Mouse (Mus musculus): Measurements from ENCODE around the gene Creb3l1.

The Creb3l1 gene

GRCm38 (mm10) chr2:91944170-91944950 is 79.9 kb downstream of the Creb3l1 start:
- peak; percentile 85 for DNase-seq (ENCODE audit: low spot score)

GRCm38 (mm10) chr2:91942356-91942755 is 81.9 kb downstream of the Creb3l1 start:
- no peak for DNase-seq (ENCODE audit: low spot score)

- no peak for DNase-seq (ENCODE audit: low spot score)
Observed at GRCm38 (mm10) chr2:91939303-91939935, 84.9 kb downstream of the Creb3l1 start.

- no peak for DNase-seq (ENCODE audit: low spot score)
Observed at GRCm38 (mm10) chr2:91936154-91936553, 88.1 kb downstream of the Creb3l1 start.

- DNase-seq (ENCODE audit: low spot score) = no peak
Observed at GRCm38 (mm10) chr2:91934826-91935525, 89.3 kb downstream of the Creb3l1 start.

GRCm38 (mm10) chr2:91934016-91934415 is 90.3 kb downstream of the Creb3l1 start:
- DNase-seq (ENCODE audit: low spot score) = no peak

GRCm38 (mm10) chr2:91933471-91933870 is 90.8 kb downstream of the Creb3l1 start:
- peak; percentile 74 for DNase-seq (ENCODE audit: low spot score)

- DNase-seq (ENCODE audit: low spot score) = peak; percentile 60
Observed at GRCm38 (mm10) chr2:91932737-91933350, 91.5 kb downstream of the Creb3l1 start.

All from embryo, embryonic 10.5 days (tissue).